Mouse (Mus musculus): ENCODE data around the gene Vps53. TPM values are rescaled to one million over a fixed set of nuclear protein-coding genes. Genes with fewer than 3 reads are reported as not detected.
A peak's percentile ranks its signal among the peaks of the same experiment; 100 is the strongest.
"Not testable (repeated sequence)": the region's sequence is repeated elsewhere in the genome, so short reads cannot be mapped to it uniquely, and the experiment has no call there.

Vps53 gene
- total RNA-seq, 2 experiments from 2014 or later: 67.5 to 77.7 TPM

DNA sequence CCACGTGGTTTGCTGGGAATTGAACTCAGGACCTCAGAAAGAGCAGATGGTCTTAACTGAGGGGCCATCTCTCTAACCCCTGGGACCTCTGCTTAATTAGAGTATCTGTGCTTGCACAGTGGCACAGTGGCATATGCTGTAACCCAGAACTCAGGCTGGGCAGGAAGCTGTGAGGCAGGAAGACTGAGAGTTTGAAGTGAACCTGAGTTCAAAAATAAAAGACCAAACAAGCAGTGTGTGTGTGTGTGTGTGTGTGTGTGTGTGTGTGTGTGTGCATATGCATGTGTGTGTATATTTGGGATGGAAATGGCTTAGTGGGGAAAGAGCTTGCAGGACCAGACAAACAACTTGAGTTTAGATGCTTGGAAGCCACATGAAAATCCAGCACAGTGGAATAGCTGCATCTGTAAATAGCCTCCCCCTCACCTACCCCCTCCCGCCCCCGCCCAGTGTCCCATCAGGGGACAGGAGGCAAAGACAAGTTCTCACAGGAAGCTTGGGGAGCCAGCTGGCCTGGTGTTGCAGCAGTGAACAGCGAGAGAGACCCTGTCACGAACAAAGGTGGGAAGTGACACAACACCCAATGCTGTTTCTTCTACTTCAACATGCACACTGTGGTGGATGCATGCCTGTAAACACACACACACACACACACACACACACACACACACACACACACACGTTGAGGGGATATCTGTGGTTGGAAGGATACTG lies 141.7 kb downstream of the Vps53 start:
- DNase-seq (ENCODE audit: low spot score in 2 of 2): no peak
- intact Hi-C loops (cut with DNase I): no loop called here

DNA sequence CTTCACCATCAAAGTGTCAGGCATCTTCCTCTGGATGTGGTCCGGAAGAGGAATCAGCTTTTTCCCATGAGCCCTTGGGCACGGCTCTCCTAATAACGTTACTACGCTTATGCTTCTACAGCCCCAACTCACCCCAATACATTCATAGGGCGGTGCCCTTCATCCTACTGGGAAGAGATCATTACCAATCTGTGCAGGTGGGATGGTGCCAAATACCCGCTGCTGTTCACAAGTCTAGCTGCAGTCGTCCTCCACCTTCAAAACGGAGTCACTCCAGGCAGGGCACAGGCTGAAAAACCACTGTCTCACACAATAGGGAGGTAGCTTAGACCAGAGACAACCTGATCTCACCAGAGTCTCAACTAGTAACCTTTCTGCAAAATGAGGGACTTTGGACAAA lies 144.3 kb downstream of the Vps53 start:
- no peak for DNase-seq (ENCODE audit: low spot score in 2 of 2)
- intact Hi-C loops (cut with DNase I): no loop called here

DNA sequence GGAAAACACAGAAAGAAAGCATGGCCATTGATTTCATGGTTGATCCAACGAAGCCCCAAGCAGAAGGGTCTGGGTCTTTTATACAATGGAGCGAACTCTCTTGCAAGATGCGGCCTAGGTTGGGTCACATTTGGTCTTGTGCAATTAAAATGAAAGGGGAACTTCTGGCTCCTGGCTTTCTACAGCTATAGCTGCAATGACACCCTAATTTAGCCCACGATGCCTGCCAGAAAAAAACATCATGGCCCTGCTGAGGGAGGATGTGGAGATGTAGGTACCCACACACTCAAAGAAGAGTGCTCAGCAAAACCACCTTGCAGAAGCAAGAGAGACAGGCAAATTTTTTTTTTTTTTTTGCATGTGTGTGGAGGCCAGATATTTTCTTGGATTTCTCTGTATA lies 145.6 kb downstream of the Vps53 start:
- DNase-seq (ENCODE audit: low spot score in 2 of 2): no peak

DNA sequence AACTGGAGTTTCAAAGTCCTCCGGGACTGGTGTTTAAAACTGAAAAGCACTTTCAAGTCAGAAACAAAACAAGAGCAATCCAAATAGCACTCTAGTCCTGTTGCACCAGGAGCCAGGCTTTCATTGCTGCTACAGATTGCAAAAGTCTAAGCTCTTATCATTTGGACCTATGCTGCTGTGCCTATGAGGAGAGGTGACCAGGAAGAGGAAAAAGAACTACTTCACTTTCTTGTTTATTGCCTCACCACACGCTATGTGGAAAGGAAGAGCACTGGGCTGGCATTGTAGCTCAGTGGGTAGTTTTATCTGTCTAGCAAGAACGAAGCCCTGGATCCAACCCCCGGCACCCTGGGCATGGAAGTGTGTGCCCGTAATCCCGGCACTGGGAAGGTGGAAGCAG lies 146.1 kb downstream of the Vps53 start:
- intact Hi-C loops (cut with DNase I): no loop called here
- no peak for DNase-seq (ENCODE audit: low spot score in 2 of 2)

More for the DNA sequence above, 145.6 kb downstream of the Vps53 start:
- intact Hi-C loops (cut with DNase I): no loop called here

- intact Hi-C loops (cut with DNase I): no loop called here
- DNase-seq (ENCODE audit: low spot score in 2 of 2): no peak
These were observed 151.4 kb downstream of the Vps53 start for GRCm38 (mm10) chr11:76028072-76028465.

DNA sequence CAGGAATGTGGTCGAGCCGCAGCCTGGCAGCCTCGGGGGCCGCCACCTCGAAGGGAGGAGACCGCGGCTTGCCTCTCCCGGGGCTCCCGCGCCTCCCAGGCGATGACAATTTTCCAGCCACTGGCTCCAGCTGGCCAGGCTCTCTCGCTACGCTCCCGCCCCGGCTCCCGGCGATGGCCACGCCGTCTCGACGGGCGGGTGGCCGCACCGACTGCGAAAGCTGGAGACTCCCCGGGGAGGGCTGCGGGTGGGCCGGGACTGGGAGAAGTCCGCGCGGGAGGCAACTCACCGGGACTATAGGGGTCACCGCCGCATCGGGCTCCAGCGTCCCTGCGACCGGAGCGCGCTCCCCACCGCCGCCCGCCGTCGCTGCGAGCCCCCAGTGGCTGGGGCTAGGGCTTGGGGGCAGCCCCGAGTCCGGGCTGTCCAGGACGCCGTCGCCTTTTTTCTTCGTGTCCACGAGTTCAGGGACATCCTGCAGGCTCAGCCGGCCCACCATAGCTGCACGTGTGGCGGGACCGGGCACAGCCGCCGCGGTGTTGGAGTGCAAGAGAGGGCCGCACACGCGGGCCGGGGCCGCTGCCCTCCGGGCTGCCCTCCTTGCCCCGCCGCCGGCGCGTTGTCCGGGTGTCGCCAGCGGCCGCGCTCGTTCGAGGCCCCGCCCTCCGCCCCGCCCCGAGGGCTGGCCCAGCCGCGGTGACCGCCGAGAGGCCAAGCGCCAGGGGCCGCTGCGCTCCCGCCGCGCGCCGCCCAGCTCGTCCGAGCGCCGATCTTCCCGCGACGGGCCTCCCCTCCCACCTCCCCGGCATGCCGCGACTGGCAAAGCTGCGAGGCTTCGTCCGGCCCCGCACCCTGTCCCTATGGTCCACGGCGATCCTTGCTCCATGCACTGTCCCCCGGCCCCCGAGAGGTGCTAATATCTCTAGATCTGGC lies 152.0 kb downstream of the Vps53 start, which contains the start of gene Rflnb:
Gene Rflnb (minus strand): TSS at position 644 of the 933 bp plus-strand sequence.
- intact Hi-C loops (cut with DNase I): no loop called here
- DNase-seq (ENCODE audit: low spot score in 2 of 2): peak; percentile 48 to 64

DNA sequence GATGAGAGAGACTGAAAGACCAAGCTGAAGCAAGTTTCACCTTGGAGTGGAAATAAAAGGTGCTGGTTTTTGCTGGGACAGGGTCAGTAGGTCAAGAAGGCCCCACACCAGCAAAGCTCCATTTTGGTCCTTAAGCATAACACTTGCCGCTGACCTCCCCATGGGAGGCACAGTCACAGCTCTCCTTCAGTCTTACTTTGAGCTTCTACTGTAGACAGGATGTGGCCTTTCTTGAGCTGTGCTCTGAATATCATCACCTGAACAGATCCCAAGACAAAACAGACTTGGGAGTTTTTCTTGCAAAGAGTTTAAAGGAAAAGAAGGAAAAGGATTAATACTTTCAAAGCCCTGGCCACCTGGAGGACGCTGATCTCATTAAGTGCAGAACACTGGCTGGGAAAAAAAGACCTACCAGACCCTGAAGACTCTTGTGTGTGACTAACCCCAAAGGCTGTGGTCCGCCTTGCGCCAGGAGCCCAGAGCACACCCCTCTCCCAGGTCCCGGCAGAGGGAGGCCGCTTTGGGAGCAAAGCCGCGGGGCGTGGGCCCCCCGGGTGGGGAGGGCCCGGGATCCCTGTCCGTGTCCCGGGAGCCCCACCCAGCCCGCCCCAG lies 152.8 kb downstream of the Vps53 start:
- intact Hi-C loops (cut with DNase I): no loop called here
- no peak for DNase-seq (ENCODE audit: low spot score in 2 of 2)

DNA sequence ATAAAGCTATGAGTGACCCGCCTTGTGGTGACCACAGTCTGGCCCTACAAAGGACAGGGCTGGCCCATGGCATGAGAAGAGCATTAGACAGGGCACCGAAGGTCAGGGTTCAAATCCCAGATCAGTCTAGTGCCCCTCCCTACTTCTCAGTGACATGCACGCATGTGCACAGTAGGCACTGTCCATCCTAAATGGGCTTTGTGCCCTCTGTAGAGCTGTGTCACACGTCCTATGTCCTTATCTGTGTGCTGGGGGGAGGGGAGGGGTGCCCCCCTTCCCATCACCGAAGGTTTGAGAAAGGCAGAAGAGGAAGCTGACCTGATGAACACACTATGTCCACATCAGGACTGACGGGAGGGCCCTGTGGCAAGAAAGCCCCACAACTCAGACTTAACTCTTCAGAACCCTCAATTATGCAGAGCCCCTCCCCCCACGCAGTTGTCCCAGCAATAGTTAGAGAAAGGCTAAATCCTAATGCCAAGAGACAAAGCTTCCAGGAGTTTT lies 154.3 kb downstream of the Vps53 start:
- DNase-seq (ENCODE audit: low spot score in 2 of 2): no peak
- intact Hi-C loops (cut with DNase I): no loop called here

DNA sequence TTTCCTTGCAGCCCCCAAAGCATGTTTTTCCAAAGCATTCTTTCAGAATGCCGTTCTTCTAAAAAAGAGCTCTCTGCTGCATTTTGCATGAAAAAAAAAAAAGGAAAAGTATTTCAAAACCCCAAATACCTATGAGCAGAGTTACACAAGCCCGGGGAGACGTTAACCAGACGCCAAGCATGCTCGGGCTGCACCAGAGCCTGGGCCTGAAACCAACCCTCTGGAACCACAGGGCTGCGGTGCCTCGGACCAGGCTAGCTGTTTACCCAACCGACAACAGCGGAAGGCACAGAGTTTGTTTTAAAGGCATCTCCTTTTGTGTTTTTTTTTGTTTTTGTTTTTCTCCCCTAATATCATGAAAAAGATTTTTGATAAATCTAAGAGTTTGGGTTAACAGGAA lies 158.5 kb downstream of the Vps53 start:
- intact Hi-C loops (cut with DNase I): no loop called here

GRCm38 (mm10) chr11:76019879-76020278 lies 159.6 kb downstream of the Vps53 start:
- intact Hi-C loops (cut with DNase I): no loop called here
- DNase-seq (ENCODE audit: low spot score in 2 of 2): no peak

More for the DNA sequence above, 158.5 kb downstream of the Vps53 start:
- DNase-seq (ENCODE audit: low spot score in 2 of 2): no peak

GRCm38 (mm10) chr11:76015814-76016213 lies 163.6 kb downstream of the Vps53 start:
- no peak for DNase-seq (ENCODE audit: low spot score in 2 of 2)

GRCm38 (mm10) chr11:76015251-76015650 lies 164.2 kb downstream of the Vps53 start:
- no peak for DNase-seq (ENCODE audit: low spot score in 2 of 2)
- intact Hi-C loops (cut with DNase I): no loop called here

More at GRCm38 (mm10) chr11:76015814-76016213, 163.6 kb downstream of the Vps53 start:
- intact Hi-C loops (cut with DNase I): no loop called here

- intact Hi-C loops (cut with DNase I): no loop called here
- DNase-seq (ENCODE audit: low spot score in 2 of 2): no peak
These were observed 168.4 kb downstream of the Vps53 start for GRCm38 (mm10) chr11:76010838-76011624.

DNA sequence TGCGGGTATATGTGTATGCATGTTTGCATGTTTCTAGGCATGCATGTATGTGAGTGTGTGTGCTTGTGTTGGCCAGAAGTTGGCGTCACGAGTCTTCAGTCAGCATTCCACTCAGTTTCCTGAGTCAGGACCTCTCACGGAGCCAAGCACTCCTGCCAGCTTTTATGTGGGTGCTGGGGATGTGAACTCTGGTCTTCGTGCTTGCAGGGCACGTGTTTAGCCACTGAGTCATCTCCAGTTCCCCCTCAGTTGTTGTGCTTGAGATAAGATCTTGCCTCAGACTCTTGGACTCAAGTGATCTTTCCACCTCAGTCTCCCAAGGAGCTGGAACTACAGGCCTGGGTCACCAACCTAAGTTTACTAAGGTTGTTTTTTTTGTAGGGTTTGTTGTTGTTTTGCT lies 170.3 kb downstream of the Vps53 start:
- DNase-seq (ENCODE audit: low spot score in 2 of 2): no peak
- intact Hi-C loops (cut with DNase I): no loop called here

GRCm38 (mm10) chr11:76008162-76008561 lies 171.3 kb downstream of the Vps53 start:
- intact Hi-C loops (cut with DNase I): no loop called here
- DNase-seq (ENCODE audit: low spot score in 2 of 2): no peak

DNA sequence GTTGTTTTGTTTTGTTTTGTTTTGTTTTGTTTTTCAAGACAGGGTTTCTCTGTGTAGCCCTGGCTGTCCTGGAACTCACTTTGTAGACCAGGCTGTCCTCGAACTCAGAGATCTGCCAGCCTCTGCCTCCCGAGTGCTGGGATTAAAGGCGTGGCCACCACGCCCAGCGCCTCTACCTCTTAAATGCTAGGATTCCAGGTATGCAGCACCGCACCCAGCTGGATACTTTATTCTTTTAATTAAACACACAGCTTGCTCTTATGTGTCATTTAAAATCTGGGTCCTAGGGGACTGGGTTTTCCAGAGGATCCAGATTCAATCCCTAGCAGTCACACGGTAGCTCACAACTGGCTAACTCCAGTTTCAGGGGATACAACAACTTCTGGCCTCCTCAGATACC lies 175.2 kb downstream of the Vps53 start:
- DNase-seq (ENCODE audit: low spot score in 2 of 2); intact Hi-C loops (cut with DNase I): not testable (repeated sequence)

GRCm38 (mm10) chr11:76001237-76001878 lies 178.1 kb downstream of the Vps53 start:
- peak in 1 of 2 experiments; percentile 22 for DNase-seq (ENCODE audit: low spot score in 2 of 2)

GRCm38 (mm10) chr11:76000701-76001100 lies 178.7 kb downstream of the Vps53 start:
- peak; percentile 11 to 66 for DNase-seq (ENCODE audit: low spot score in 2 of 2)
- intact Hi-C loops (cut with DNase I): no loop called here

More at GRCm38 (mm10) chr11:76001237-76001878, 178.1 kb downstream of the Vps53 start:
- intact Hi-C loops (cut with DNase I): no loop called here

Measured in left cerebral cortex, postnatal 14 days (tissue).